Mouse (Mus musculus) erythroid progenitor cell, adult 5-6 weeks (primary cell): Measurements from ENCODE around the gene Zfp740. TPM values are rescaled to one million over a fixed set of nuclear protein-coding genes. Genes with fewer than 3 reads are reported as not detected.
A peak's percentile ranks its signal among the peaks of the same experiment; 100 is the strongest.
"Not testable (repeated sequence)": the region's sequence is repeated elsewhere in the genome, so short reads cannot be mapped to it uniquely, and the experiment has no call there.

Source experiments
- ATAC-seq: replicated peaks from 2 replicates; pipeline ENCODE4 v1.8.0; 2016; ENCODE audit warnings: moderate number of reproducible peaks, mild to moderate bottlenecking, moderate TSS enrichment, inconsistent platforms; ENCODE audit not compliant: poor library complexity, low FRiP score, severe bottlenecking
- total RNA-seq, 2 experiments: library from RNA; stranded (forward) in 1 of 2; stranded (reverse) in 1 of 2; fragments of 150-400 nt in 1 of 2; fragments of 186-747, 209-891 nt in 1 of 2; gene quantifications; 2 replicates each; pipeline versions ENCODE4 v1.2.3 to v1.2.4; 2015 to 2017; ENCODE audit warnings: low replicate concordance in 2 of 2

The Zfp740 gene
- total RNA-seq, 2 experiments from 2014 or later: 33.5 to 52.6 TPM

DNA sequence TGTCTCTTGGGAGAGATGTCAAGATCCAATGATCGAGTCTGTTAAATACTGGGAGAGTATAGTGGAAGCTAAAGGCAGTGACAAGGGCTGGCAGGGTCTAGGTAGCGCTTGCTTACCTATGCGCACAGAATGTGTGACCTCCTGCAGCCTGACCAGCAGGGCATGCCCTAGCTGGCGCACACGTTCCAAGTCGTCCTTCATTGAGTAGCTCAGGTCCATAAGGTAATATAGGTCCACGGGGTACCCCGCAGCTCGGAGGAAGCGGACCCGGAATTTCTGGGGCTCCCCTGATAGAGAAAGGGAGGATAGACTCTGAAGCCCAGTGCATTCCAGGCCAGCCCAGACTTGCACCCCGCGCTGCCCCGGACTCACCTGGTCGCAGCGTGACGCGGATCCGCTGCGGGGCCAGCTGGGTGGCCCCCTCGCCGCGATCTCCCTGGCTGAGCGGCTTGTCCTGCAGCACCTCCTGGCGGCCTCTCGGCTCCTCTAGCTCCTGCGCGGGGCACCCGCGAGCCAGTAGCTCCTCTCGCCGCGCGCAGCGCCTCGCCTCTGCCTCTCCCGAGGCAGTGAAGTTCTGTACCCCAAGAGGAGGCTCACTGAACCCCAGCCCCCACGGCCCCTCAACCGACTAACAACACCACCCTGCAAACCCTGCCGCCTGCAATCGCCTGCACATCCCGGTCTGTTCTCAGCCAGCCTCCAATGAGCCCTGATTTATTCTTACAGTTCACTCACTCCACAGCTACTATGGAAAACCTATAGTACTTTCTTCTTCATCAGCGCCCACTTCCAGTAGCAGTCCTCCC, 21.3 kb downstream of the Zfp740 start:
- ATAC-seq: peak; percentile 69

DNA sequence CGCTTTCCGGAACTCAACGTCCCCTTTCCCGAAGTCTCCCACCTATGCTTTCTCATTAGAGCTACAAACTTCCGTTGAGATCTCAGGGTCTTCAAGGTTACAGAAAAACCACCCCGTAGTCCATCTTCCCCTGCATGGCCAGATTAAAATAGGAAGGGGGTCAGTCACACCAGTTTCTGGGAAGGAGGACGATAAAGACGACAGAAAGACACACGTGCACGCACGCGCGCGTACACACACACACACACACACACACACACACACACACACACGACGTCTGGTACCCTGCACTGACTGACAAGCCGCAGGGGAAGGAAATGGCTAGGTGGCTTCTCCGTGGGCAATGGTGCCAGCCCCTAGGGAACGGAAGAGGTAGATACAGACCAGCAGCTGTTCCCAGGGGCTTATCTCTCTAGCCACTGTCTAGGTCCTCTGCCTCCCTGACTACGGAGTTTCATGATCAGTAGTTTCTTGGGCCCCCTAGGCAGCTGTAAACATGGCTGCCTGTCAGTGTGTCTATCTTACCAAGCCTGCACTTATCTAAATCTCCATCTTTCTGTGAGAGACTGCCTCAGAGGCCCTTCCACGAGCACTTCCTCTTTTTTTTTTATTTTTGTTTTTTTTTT, 22.1 kb downstream of the Zfp740 start:
- ATAC-seq: peak; percentile 73

DNA sequence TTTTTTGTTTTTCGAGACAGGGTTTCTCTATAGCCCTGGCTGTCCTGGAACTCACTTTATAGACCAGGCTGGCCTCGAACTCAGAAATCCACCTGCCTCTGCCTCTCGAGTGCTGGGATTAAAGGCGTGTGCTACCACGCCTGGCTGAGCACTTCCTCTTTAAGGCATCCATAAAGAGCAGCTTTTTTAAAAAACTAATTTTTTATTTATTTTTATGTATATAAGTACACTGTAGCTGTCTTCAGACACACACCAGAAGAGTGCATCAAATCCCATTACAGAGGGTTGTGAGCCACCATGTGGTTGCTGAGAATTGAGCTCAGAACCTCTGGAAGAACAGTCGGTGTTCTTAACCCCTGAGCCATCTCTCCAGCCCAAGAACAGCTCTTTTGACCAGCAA, 22.6 kb downstream of the Zfp740 start:
- not testable (repeated sequence) for ATAC-seq

DNA sequence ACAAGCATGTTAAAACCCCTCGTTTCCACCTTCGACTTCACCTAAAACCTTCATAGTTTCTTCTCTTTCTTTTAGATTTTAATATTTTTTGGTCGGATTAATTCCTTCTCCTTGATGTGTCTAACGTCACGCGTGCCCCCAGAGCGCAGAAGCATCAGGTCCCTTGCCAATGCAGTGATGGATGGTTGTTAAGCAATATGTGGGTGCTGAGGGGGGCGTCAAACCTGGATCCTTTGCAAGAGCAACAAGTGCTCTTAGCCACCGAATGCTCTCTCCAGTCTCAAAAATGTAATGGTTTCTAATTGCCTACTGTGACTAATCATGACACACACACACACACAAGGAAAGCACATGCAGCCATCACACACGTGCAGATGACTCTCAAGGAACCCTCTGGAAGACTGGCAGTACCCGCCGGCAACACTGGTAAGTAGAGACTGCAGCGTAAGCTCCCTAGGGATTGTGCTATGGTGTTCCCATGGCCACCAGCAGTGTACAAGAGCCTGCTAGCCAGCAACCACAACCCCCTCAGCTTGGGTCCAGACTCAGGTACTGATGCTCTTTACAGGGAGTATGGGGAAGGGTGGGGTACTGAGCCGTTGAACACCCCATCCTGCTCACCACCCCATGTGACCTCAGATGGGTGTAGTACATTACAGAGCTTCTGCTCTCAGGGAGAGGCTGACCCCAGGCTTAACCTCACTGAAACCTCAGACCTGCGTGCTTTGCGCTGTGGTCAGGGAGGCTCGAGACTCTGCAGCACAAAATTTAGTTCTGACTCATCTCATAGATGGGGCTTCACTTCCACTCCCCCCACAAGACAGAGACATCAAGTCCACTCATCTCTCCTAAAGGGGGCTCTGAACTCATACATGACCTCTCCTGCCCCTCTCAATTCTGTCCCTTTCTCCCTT, 27.6 kb downstream of the Zfp740 start:
- ATAC-seq: no peak

DNA sequence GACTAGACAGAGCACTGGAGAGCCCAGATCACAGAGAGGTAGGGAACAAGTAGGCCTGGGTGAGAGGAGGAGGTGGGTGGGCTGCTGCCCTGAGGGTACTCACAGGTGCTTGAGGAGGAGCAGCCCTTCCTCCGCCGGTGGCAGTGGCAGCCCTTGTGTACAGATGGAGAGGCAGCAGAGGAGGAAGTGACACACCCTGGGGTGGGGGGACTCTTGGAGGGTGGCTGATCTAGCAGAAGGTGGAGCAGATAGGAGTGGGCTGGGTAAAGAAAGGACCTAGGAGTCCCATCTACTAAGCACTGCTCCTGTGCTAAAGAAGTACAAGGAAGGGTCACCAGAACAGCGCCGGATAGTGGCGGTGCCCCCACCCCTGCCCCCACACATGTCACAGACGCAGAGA, 28.7 kb downstream of the Zfp740 start, which contains the start of gene Itgb7:
Gene Itgb7 (minus strand): TSS at position 197 of the 400 bp plus-strand sequence.
- ATAC-seq: peak; percentile 82

DNA sequence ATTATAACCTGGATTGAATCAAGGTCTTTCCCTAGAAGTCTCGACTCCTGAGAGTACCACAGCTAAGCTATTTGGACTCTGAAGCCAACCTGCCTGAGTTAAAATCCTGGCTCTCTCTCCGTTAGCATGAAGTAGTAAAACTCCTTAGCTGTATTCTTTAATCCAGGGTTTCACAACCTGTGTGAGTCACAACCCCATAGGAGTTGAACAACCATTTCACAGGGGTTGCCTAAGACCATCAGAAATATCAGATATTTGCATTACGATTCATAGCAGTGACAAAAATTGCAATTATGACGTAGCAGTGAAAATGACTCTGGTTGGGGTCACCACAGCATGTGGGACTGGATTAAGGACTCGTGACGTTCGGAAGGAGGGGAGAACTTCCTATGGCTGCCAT, 29.7 kb downstream of the Zfp740 start:
- ATAC-seq: no peak

DNA sequence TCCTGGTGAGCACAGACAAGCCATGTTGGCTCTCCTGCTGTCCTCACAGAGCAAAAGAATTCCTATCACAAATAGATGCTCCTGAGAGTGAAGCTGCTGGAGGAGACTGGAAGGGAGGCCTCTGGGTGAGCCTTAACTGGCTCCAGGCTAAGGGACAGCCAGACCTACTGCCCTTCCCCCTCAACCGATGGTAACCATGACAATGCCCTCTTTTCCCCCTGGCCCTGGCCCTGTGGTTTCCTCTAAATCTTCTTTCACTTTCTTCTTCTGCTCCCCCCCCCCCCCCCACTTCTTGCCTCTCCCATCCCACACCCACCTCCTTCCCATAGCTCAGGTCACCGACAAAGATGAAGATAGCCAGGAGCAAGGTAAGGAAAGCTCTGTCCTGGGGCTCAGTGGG, 30.8 kb downstream of the Zfp740 start:
- no peak for ATAC-seq

DNA sequence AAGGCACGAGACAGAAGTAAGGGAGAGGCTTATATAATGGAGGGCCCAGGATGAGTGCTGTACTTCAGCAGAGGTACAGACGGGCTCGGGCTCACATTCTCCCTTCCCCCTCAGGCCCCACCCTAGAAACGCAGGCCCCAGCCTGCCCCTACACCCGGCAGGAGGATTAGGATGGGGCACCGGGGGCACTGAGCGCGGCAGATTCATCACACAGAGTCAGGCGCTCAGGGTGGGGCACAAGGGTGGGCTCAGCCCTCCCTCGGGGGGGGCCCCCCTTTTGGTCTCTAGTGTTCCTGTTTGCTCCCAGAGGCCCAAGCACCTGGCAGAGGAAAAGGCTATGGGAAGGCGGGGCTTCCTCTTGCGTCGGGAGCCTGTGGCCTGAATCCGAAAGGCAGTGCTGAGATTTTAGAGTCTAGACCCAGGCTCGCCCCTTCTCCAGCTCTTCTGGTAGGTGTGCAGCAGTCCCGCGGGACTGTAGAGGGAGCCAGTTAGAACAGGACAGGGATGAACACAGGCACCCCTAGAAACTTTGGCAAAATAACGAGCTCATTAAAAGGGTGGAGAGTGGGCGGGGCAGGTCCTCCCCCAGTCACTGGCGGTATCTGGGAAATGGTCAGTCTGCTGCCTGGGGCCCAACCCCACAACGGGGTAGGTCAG, 32.5 kb downstream of the Zfp740 start:
- ATAC-seq: no peak

DNA sequence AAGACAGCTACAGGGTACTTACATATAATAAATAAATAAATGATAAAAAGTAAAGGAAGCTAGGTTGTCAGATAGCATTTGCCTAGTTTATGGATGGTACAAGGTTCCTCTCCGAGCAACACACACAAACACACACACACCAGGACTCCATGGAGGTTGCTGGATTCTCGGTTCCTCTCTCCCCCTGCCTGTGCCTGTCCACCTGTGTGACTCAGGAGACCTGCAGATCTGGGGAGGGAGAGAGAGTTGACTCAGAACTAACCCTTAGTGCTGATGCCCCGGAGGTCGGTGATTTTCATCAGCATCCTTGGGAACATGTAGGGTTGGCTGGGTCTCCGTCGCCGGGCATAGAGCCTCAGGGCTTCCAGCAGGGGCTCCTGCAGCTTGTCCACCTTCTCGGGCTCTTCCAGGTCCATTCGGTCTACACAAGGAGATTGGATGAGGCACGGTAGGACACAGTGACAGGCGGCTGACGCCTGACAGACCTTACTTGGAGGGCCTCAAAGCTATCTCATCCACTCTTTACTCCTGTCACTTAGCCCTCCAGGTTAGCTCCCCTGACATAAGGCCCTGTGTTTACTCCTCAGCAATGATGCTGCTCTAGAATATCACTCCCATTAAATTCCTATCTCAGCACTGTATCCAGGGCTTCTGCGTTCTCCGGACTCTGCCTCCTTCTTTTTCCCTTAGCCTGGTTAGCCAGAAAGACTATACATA, 35.7 kb downstream of the Zfp740 start:
- no peak for ATAC-seq

DNA sequence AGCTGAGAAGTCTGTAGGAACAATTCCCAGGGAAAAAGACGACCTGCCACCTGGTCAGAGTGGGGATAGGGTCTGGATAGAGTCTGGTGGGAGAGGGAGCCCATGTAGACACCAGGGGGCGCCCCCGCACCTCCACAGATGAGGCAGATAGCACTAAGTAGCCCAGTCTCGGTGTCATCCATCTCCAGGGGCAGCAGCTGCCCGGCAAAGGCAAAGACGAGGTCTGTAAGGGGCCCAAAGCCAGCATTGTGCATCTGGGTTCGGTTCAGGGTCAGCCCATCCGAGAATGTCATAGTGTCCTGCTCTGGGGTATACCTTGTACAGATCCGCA, 36.2 kb downstream of the Zfp740 start:
- no peak for ATAC-seq

DNA sequence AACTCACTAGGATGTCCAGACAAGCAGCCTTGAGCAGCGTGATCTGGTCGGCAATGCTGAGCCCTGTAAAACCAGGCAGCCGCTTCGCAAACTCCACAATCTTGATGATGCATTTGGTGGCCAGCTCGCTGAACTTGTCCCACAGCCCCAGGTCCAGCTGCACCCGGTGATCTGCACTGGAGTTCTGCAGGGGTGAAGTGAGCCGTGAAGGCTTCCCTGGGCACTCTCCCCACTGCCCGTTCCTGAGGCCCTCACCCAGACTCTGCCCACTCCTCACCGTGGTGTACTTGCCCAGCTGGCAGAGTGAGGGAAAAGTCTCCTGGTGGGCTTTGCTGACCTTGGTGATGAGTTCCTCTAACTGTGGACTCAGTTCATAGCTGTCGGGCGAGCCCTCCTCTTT, 36.8 kb downstream of the Zfp740 start:
- no peak for ATAC-seq

DNA sequence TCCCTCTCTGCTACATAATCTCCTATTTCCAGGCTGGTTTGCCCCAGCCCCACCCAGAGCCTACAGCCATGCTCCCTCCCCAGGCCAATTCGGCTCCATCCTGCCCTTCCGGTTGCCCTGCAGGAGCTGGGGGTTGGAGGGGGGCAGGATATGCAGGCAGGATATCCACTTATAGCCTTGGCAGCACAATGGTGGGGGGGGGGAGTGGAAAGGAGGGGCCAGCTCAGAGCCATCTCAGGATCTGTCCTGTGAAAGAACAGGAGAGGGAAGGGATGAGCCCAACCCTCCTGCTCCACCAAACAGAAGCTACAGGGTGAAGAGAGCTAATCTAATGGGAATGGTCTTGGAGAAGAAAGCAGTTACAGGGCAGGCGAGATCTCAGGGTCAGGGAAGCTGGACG, 37.6 kb downstream of the Zfp740 start:
- ATAC-seq: no peak

DNA sequence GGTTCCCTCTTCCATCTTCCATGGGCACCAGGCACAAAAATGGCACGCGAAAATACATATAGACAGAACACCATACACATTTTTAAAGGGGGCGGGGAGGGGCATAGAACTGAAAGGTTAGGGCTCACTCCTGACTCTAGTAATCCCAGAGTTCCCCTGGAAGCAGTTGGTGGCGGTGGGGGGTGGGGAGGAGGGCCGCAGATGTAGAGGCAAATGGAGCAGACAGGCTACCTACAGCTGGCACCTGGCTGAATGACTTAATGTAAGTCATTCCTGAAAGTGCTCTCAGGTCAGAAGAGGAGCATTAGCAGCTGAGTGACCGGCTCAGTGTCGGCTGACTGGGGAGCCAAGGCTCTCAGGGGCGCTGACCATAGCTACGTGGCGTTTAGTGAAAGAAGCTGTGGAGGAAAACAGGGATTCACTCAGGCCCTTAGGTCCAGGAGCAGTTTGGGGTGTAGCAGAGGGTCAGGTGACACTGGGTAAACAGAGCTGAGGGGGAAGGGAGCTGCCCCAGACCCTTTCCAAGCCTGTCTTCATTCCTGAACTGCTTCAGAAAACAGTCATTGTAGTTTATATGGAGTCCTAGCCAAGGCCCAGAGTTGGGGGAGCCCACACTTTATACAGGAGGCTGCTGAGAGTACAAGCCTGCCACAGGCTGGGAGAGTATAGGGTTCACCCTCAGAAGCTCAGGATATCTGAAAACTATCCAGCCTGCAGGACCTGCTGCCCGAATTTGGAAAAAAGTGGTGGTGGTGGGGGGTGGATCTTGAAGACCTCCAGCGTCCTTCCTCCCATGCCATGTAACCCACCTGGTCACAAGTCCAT, 39.6 kb downstream of the Zfp740 start:
- ATAC-seq: 0 out of 2 replicates have a peak, but pooled peaks have one; percentile 15

DNA sequence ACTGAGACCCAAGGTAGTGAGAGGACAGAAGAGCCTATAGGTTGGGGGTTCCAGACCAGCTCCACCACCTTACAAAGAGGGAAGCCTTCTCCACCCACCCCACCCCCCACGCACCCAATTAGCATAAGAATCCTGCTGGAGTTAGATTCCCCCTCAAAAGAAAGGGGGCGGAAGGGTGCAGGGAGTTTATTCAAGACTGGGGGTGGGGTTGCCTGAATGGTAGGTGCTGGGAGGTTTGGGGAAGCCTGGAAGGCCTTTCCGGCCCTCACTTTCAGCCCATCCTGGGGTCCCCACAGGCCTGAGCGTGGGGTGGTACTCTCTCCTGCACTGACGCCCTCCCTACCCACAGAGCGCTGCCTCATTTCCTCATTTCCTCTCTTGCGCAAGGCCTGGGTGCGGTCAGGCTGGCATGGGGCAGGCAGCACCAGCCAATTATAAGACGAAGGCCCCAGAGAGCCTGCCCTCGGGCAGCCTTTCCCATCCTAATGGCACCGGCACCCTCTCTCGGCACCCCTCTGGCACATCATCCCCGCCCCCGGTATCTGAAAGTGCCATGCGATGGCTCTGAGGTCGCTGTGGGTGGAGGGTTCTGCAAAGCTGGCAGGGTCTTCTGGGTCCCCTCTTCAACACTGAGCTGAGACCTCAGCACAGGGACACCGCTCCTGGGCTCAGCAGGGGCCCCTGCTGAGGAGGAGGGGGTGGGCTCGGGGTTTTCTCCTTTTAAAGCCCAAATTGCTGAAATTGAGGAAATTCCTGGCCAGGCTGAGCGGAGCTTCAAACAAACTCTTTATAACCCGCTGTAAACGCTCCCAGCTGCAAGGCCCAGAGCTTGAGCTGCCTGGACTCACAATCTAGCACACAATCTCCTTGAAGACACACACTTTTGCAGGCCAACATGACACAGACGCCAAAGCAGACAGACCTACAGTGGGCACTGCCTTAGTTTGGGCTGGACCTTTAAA, 40.5 kb downstream of the Zfp740 start:
- ATAC-seq: no peak

DNA sequence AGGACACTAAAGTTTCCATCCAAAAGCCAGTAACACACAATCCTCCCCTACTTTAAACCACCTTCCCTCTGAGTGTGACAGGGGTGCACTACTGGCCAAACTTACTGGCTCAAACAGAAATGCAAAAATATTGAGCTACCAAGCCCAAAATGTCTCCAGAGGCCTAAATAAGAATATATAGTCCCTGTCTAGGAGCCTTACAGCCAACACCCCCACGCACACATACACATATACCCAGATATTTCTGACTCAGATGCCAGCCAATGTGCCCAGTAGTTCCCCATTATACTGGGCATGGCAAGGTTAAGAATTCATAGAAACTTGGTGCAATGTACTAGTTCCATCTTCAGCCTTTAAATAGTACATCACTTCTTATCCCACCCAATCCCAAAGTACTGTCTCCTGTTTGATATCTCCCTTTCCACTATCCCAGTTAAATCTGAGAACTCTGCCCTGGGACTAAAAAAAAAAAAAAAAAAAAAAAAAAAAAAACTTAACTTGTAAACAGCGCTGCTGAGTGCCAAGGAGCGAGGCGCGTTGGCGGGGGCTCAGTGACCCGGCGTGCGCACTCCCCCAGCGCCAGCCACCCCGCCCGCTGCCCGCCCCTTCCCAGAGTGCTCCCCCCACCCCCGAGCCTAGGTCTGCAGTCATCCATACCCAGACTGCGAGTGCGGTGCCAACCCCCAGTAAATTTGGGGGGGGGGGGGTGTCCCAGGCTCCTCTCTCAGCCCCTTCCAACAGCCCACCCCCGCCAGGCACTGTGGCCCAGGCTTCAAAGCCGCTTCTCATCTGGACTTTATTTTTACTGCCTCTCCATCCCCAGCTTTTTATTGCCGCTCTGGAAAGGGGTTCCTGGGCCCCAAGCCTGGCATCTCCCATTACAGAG, 41.5 kb downstream of the Zfp740 start:
- no peak for ATAC-seq

DNA sequence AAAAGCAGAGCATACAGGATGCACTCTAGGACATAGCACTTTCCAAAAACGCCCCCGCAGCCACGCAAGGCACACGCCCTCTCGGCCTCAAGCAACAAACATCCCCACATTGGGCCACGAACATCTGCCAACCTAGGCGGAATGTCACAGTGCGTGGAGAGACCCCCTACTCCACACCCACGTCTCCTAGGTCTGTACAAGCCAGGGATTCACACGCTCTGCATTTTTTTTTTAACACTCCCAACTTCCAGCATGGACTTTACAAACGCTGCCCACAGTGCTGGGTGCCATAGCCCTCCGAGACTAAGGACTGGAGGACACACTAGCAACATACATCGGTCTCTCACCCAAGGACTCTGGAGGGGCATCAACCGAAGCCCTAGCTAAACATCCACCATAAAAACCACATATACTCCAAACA, 42.4 kb downstream of the Zfp740 start:
- no peak for ATAC-seq
